Mouse (Mus musculus) intestine, embryonic 15.5 days (tissue): ENCODE measurements around the gene Ankub1. TPM values are rescaled to one million over a fixed set of nuclear protein-coding genes. Genes with fewer than 3 reads are reported as not detected.

Experiments
- ATAC-seq: fragments of 200-750 bp; cut with Nextera tagmentation; 2 replicates; pipeline ENCODE4 v1.8.0; 2017; ENCODE audit warnings: moderate TSS enrichment, moderate library complexity
- H3K27ac ChIP-seq: fragments of 300-500 bp; sonication (generic); 2 replicates; pipeline ENCODE4 v1.5.1; 2015; ENCODE audit warnings: mild to moderate bottlenecking, inconsistent platforms
- H3K27me3 ChIP-seq: fragments of 300-500 bp; sonication (generic); replicated peaks from 2 replicates; pipeline ENCODE4 v1.6.1; 2015; ENCODE audit warnings: inconsistent platforms
- H3K36me3 ChIP-seq: fragments of 300-500 bp; sonication (generic); 2 replicates; pipeline ENCODE4 v1.6.1; 2015; ENCODE audit warnings: inconsistent platforms
- H3K4me1 ChIP-seq: fragments of 300-500 bp; sonication (generic); replicated peaks from 2 replicates; pipeline ENCODE4 v1.6.1; 2015; ENCODE audit warnings: inconsistent platforms
- H3K4me2 ChIP-seq: fragments of 300-500 bp; sonication (generic); replicated peaks from 2 replicates; pipeline ENCODE4 v1.6.1; 2015; ENCODE audit warnings: mild to moderate bottlenecking, inconsistent platforms
- H3K4me3 ChIP-seq: fragments of 300-500 bp; sonication (generic); replicated peaks from 2 replicates; pipeline ENCODE4 v1.5.1; 2015; ENCODE audit warnings: inconsistent platforms
- H3K9ac ChIP-seq: fragments of 300-500 bp; sonication (generic); 2 replicates; pipeline ENCODE4 v1.6.1; 2015; ENCODE audit warnings: inconsistent platforms
- H3K9me3 ChIP-seq: fragments of 300-500 bp; sonication (generic); 2 replicates; pipeline ENCODE4 v1.6.1; 2016; ENCODE audit warnings: inconsistent platforms
- WGBS: fragments of 180-500 bp; shearing (Covaris S2); methylation state at CpG from one replicate; pipeline ENCODE4 v1.1.7; 2015; 5-methylcytosine and 5-hydroxymethylcytosine counted together
- polyA plus RNA-seq: library from polyadenylated mRNA; unstranded; fragments of >200 nt; fragmentation: Nextera tagmentation; extraction: Ambion mirVana; gene quantifications from 2 replicates; pipeline ENCODE4 v1.2.1, GENCODE M21; 2015

Ankub1 gene
- polyA plus RNA-seq, 1 experiment from 2014 or later, result 0.10 TPM

DNA sequence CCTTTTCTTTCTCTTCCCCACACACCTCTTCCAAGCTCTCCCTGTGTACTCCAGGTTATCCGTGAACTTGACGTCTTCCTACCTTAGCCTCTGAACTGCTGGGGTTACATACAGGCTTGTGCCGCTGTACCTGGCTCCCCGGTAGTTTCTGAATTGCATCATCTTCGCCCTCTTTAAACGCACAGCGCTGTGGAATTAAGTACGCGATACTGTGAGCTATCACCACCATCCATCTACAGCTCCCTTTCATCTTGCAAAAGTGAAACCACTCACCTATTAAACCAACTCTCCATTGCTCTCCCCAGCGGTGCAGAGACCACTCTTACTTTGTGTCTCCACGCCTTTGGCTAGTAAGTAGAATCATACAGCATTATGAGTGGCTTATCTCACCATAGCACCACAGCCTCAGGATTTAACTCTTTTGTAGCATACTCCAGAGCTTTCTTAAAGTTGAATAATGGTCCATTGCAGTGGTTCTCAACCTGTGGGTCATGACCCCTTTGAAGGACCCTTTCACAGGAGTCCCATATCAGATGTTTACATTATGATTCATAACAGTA lies 65.6 kb downstream of the Ankub1 start:
- Histone ChIP-seq H3K27ac (no peak overlapping the region), H3K4me3 (no peak overlapping the region), H3K4me2 (peak overlapping the region; percentile 26; the same call in 1 of the 2 replicates), H3K36me3 (no peaks in the 10 kb centered on the region), H3K27me3 (no peaks in the 10 kb centered on the region), H3K9ac (no peak overlapping the region), H3K4me1 (no peaks in the 10 kb centered on the region), H3K9me3 (no peaks in the 10 kb centered on the region)
- no peak for ATAC-seq
- 63% methylated on average over 11 of the region's 11 CpGs for WGBS

DNA sequence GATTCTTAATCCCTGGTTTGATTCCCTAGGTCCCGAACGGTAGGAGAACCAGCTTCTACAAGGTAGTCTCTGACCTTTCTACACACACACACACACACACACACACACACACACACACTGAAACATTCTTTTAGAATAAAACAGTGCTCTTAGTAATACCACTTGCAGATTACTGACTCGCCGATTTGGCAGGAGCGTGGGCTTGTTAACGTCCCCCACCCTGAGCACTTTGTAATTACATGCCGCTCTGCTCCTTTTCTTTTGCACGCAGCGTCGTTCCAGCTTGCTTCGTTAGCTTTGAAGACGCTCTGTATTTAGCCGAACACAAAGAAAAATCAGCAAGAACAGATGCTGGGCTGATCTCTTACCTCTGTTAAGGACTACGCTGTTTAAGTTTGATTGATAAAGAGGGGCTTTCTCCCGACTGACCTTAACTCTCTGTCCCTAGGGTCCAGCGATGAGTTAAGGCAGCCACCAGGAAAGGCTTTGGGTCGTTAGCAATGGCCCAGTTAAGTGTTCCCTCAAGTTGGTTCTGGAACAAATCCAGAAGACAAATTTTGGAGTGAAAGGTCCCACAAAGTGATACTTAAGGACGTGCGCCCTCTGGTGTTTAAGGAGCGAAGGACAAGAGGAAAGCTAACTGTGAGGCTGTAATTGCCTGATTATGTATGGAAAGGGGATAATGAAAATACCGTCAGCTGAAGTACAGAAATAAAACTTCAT lies 67.2 kb downstream of the Ankub1 start:
- no peak overlapping the region; the same call in 1 of the 2 replicates for H3K27ac ChIP-seq
- no peaks in the 10 kb centered on the region for H3K36me3 ChIP-seq
- H3K9me3 ChIP-seq, result no peaks in the 10 kb centered on the region
- peak; percentile 36; the same call in 1 of the 2 replicates for ATAC-seq
- peak overlapping the region; percentile 58 for H3K4me2 ChIP-seq
- H3K9ac ChIP-seq, result 0 out of 2 replicates have a peak overlapping the region, but pooled peaks have one; percentile 15
- no peaks in the 10 kb centered on the region for H3K4me1 ChIP-seq
- peak overlapping the region; percentile 24 for H3K4me3 ChIP-seq
- H3K27me3 ChIP-seq, result no peaks in the 10 kb centered on the region
- 35% methylated on average over 21 of the region's 21 CpGs for WGBS

- no peaks in the 10 kb centered on the region for H3K36me3 ChIP-seq
- H3K4me3 ChIP-seq, result no peak overlapping the region
- H3K4me1 ChIP-seq, result no peaks in the 10 kb centered on the region
- H3K9ac ChIP-seq, result no peak overlapping the region
- H3K9me3 ChIP-seq, result no peaks in the 10 kb centered on the region
- no peak overlapping the region for H3K27ac ChIP-seq
- ATAC-seq, result no peak
- WGBS, result 76% methylated on average over 4 of the region's 4 CpGs
- H3K27me3 ChIP-seq, result no peaks in the 10 kb centered on the region
- no peak overlapping the region for H3K4me2 ChIP-seq
These were observed 72.9 kb downstream of the Ankub1 start for GRCm38 (mm10) chr3:57619718-57620117.

DNA sequence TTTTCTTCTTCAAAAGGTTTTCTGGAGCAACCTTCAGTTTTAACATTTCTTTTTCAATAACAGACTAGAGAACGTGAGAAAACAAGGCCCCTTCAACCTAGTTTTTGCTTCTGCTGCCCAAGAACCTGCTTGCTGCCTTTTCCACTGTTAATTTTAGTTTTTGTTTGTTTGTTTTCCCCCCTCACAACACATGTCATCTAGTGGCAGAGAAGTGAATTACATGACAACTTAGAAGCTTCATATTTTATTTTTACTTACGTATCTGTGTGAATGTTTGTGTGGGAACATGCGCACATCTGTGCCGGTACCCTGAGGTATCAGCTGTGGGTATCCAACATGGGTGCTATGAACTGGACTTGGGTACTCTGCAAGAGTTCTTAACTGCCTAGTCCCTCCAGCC lies 76.9 kb downstream of the Ankub1 start:
- no peak overlapping the region for H3K4me2 ChIP-seq
- ATAC-seq, result no peak

DNA sequence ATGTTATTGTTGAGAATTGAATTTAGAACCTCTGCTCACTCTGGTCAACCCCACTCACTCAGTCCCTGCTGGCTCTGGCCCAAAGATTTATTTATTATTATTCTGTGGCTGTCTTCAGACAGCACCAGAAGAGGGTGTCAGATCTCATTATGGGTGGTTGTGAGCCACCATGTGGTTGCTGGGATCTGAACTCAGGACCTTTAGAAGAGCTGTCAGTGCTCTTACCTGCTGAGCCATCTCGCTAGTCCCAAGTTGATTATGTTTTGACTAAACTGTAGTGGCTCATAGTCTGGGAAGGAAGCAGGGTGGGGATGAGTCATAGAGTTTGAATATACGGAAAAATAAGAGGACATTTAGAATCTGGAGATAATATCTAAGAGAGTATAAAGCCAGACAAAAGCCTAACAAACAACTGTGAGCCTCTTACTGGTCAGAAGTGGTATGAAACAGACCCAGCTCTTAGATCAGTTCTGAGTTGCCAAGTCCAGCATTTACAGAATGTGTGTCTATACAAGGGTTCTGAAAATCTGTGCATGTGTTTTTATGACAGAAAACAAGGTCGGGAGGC lies 80.1 kb downstream of the Ankub1 start:
- no peak overlapping the region for H3K4me3 ChIP-seq
- no peak for ATAC-seq
- H3K9me3 ChIP-seq, result no peaks in the 10 kb centered on the region
- no peak overlapping the region for H3K27ac ChIP-seq
- H3K4me2 ChIP-seq, result no peak overlapping the region
- no peaks in the 10 kb centered on the region for H3K4me1 ChIP-seq
- 66% methylated on average over 3 of the region's 3 CpGs for whole genome bisulfite sequencing
- no peaks in the 10 kb centered on the region for H3K36me3 ChIP-seq
- H3K27me3 ChIP-seq, result no peaks in the 10 kb centered on the region
- no peak overlapping the region for H3K9ac ChIP-seq

More for the DNA sequence above, 76.9 kb downstream of the Ankub1 start:
- Histone ChIP-seq H3K4me3 (no peak overlapping the region), H3K9ac (no peak overlapping the region), H3K9me3 (no peaks in the 10 kb centered on the region), H3K27ac (no peak overlapping the region), H3K36me3 (no peaks in the 10 kb centered on the region), H3K27me3 (no peaks in the 10 kb centered on the region), H3K4me1 (no peaks in the 10 kb centered on the region)
- WGBS, result 92% methylated on average over 4 of the region's 4 CpGs

GRCm38 (mm10) chr3:57611776-57612175 lies 80.8 kb downstream of the Ankub1 start:
- ATAC-seq, result no peak
- H3K36me3 ChIP-seq, result no peaks in the 10 kb centered on the region
- no peaks in the 10 kb centered on the region for H3K27me3 ChIP-seq
- no peaks in the 10 kb centered on the region for H3K4me1 ChIP-seq
- H3K4me3 ChIP-seq, result no peak overlapping the region
- no peaks in the 10 kb centered on the region for H3K9me3 ChIP-seq
- H3K4me2 ChIP-seq, result no peak overlapping the region
- no peak overlapping the region for H3K9ac ChIP-seq
- no peak overlapping the region for H3K27ac ChIP-seq
- WGBS, result 50% methylated on average over 7 of the region's 7 CpGs

Other genes starting within 250 kb of the Ankub1 start
- 15.1 and 16.3 TPM in 2 replicates for gene Wwtr1, start 116.9 kb downstream of the Ankub1 start, polyA plus RNA-seq
- 66.1 and 79.6 TPM in 2 replicates for gene Commd2, start 41.1 kb downstream of the Ankub1 start, polyA plus RNA-seq
- 77.0 and 82.8 TPM in 2 replicates for gene Rnf13, start 43.3 kb upstream of the Ankub1 start, polyA plus RNA-seq
- gene Pfn2, start 155.3 kb upstream of the Ankub1 start, polyA plus RNA-seq, result 75.2 and 85.1 TPM in 2 replicates